Mouse (Mus musculus): ENCODE measurements around the gene Ncoa7.

DNA sequence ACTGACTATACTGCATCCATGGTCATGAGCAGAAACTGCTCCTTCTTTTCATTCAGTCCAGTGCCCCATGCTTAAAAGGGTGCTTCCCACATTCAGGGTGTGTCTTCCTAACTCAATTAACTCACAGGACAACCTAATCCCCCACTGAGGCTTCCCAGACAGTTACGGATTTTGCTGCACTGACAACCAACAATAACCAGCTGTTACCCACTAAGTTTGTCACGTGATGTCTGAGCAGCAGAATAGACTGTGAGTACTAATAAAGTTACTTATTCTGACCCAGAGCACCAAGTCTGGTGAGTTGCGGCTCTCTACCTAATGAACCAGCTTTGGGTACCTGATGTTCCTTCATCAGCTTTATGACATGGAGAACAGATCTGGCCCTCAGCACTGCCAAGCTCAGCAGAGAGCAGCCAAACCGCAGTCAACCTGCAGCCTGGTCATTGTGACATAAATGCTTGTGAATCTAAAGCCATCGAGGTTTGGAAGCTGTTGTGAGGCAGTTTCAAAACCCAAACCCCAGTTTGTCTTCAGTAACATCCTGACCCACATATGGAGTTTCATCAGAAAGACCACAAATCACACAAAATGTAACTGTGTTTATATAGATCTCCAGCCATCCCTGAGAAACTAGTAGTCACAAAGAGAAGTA lies 16.9 kb downstream of the Ncoa7 start:
- TF ChIP-seq CTCF (conservative IDR thresholded peaks at IDR 0.05; ENCODE audit: insufficient read depth, insufficient read length, low read depth, low read length) (no peak), POLR2A (IDR thresholded peaks at IDR 0.05; ENCODE audit: low read depth, low read length) (no peak)
